Mouse (Mus musculus) testis, postnatal 10 days (tissue): ENCODE data around the gene Enpp6.
"Not testable (repeated sequence)": the region's sequence is repeated elsewhere in the genome, so short reads cannot be mapped to it uniquely, and the experiment has no call there.

Source experiments
- DNase-seq: peaks from one replicate; pipeline ENCODE4 v3.0.0; 2021; ENCODE audit warnings: low spot score

Gene Enpp6

GRCm38 (mm10) chr8:46995931-46996664, 9.4 kb downstream of the Enpp6 start:
- DNase-seq, result no peak

GRCm38 (mm10) chr8:47005676-47006075, 19.0 kb downstream of the Enpp6 start:
- DNase-seq, result peak; percentile 7

GRCm38 (mm10) chr8:47006785-47007184, 20.1 kb downstream of the Enpp6 start:
- DNase-seq, result no peak

GRCm38 (mm10) chr8:47008220-47008773, 21.6 kb downstream of the Enpp6 start:
- DNase-seq, result no peak

- peak; percentile 69 for DNase-seq
These were observed 29.7 kb downstream of the Enpp6 start for GRCm38 (mm10) chr8:47016268-47016946.

DNA sequence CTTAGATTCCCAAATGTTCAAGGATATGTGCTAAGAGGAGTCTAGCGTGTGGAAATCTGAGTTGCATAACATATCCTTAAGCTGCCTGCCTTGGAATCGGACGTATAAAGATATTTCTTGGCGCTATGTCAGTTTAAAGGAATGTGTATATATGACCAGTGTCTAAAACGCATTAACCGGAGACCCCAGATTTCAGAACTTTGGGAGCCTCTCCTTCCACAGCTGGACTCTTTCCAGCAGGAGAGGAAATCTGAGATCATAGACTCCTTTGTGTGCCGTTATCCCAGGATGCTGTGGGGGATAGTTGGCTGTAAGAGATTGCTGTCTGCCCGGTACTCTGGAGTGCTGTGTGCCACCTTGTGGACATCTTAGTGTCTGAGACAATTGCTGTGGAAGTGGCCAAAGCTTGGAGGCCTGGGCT, 34.5 kb downstream of the Enpp6 start:
- no peak for DNase-seq

- DNase-seq, result no peak
These were observed 37.9 kb downstream of the Enpp6 start for GRCm38 (mm10) chr8:47024612-47025011.

GRCm38 (mm10) chr8:47026841-47027490, 40.3 kb downstream of the Enpp6 start:
- no peak for DNase-seq

DNA sequence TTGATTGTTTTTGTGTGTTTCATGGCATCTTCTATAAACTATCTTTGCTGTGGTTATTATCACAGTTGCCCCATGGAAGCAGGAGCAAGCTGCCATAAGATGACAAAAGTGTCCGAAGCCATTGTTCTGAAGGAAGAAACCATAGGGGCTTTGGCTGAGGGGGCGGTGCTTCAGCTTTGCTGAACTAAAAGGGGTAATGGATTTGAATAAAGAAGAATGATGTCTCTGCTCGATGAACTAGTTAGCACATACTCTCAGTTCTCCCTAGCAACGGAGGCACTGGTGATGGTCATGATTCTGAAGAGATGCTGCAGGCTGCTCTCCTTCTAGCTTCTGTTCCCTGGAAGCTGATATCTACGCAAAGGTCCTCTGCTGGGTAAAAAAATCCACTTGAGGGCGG, 41.8 kb downstream of the Enpp6 start:
- DNase-seq, result no peak

GRCm38 (mm10) chr8:47030321-47030720, 43.6 kb downstream of the Enpp6 start:
- DNase-seq, result no peak

- no peak for DNase-seq
These were observed 45.4 kb downstream of the Enpp6 start for GRCm38 (mm10) chr8:47032081-47032480.

- no peak for DNase-seq
These were observed 47.3 kb downstream of the Enpp6 start for GRCm38 (mm10) chr8:47033976-47034375.

DNA sequence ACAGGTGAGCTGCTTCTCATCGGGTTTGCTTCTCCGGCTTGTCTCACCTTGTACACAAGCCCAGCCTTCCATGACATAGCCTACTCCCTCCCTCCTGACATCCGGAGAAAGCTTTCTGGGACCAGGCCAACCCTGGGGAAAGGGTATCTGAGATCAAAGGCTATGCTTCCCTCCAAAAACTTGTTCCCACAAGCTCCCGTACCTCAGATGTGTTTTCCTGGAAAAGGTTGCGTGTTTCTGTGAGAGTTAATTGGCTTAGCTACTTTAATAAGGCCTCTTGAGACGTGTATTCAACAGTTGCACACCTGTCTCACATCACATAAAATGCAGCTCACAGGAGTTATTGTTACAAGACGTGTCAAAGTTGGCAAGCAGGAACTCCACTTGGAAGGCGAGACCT, 49.8 kb downstream of the Enpp6 start:
- no peak for DNase-seq

GRCm38 (mm10) chr8:47037405-47037804, 50.7 kb downstream of the Enpp6 start:
- no peak for DNase-seq

DNA sequence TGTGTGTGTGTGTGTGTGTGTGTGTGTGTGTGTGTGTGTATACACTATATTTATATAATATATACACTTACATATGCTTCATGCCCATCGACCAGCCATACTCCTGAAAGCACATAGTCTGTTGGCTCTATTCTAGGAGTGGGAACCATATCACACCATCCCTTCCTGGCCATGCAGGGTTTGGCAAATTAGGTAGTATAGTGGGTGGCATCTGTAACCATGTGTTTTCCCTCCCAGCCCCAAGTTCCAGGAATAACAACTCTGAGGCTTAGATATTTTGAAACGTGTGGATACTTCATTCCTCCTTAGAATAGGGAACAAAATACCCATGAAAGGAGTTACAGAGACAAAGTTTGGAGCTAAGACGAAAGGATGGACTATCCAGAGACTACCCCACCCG, 53.5 kb downstream of the Enpp6 start:
- not testable (repeated sequence) for DNase-seq

DNA sequence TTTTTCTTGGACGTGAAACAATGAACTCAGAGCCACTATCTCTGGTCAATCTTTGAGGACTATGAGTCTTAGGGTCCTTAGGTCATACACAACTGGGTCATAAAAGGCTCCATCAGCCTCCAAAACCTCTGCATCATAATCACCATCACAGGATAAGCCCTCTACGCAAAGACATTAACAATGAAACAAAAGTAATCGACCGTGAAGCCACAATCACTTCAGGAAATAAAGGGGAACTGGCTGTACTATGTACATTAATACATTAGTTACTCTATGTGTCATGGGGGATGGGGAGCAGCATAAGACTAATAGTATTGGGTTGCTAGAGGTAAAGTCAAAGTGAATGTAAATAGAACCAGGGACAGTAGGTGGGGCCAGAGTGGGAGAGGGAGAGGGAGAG, 59.7 kb downstream of the Enpp6 start:
- DNase-seq, result no peak

GRCm38 (mm10) chr8:47047146-47047545, 60.5 kb downstream of the Enpp6 start:
- DNase-seq, result no peak

GRCm38 (mm10) chr8:47048584-47048983, 61.9 kb downstream of the Enpp6 start:
- no peak for DNase-seq

GRCm38 (mm10) chr8:47052643-47053042, 66.0 kb downstream of the Enpp6 start:
- DNase-seq, result no peak

DNA sequence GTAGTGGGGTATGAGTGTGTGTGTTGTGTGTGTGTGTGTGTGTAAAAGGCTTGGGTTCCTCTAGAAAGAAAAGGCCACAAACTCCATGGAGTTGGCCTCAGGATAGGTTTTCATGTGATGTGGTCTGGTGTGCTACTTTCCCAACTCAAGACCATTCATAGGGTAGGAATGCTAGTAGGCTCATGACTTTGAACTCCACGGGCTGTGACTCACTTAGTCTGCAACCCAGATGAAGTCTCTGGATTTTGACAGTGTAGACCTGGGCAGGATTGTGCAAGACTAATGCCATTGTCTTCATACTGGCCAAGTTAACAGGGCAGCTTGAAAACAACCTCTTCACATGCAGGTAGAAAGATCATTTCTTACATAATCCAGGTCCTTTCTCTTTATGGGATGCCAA, 69.4 kb downstream of the Enpp6 start:
- no peak for DNase-seq

GRCm38 (mm10) chr8:47058526-47058925, 71.8 kb downstream of the Enpp6 start:
- DNase-seq, result no peak

- DNase-seq, result no peak
These were observed 72.3 kb downstream of the Enpp6 start for GRCm38 (mm10) chr8:47058971-47059370.
